In genomic region chr4:21685595-21686091, GRCm38 (mm10) we compare ENCODE assay signal across 12 mouse cellular contexts. TPM values are rescaled to one million over a fixed set of nuclear protein-coding genes. Genes with fewer than 3 reads are reported as not detected.
DNase-seq lines count a peak whose midpoint lies in the region; ATAC-seq and TF ChIP-seq lines count a peak whose summit lies in the region.
"Had no signal": no experiment of that assay in that cellular context is flagged by ENCODE, and none has a peak within 500 bp of the region (broad histone marks: within the 10 kb centered on the region; RNA-seq: fewer than 3 reads in every experiment).

Gene Prdm13 (minus strand): TSS chr4:21685963.

- H3K9me3 ChIP-seq in hindbrain, embryonic 14.5 days (ENCODE audit: control insufficient read depth, low read length) = no peaks in the 10 kb centered on the region
- H3K9me3 ChIP-seq in midbrain, embryonic 16.5 days (replicated peaks; ENCODE audit: control insufficient read depth, low read length, poor library complexity, severe bottlenecking) = no peaks in the 10 kb centered on the region

- TF ChIP-seq POLR2A in cerebellum, adult 2 months (IDR thresholded peaks at IDR 0.05; ENCODE audit: borderline replicate concordance, insufficient read depth, low read length) = no peak

- peak; percentile 33 for DNase-seq in ES-CJ7 (ENCODE audit: low read depth, low spot score)
- DNase-seq in embryo, embryonic 11 days = peak; percentile 76
- DNase-seq in hindbrain, embryonic 14.5 days (ENCODE audit: low spot score) = no peak
- no peak for DNase-seq in layer of hippocampus, adult 9-10 months (ENCODE audit: low spot score)
- no peak for DNase-seq in spleen, postnatal 36 days (ENCODE audit: low spot score in 2 of 2)
- DNase-seq in cerebellum, adult 2 months = no peak
- DNase-seq: adrenal gland, adult 8-10 months; cerebellum, adult 18-20 months had no signal

- ATAC-seq in hindbrain, embryonic 14.5 days (ENCODE audit: low FRiP score) = peak; percentile 57
- peak; percentile 41; the same call in 1 of the 2 replicates for ATAC-seq in midbrain, embryonic 16.5 days

- H3K4me3 ChIP-seq in hindbrain, embryonic 14.5 days (replicated peaks; ENCODE audit: low read length) = peak within 1 kb of the TSS; percentile 23
- no peak within 1 kb of the TSS for H3K4me3 ChIP-seq in midbrain, embryonic 16.5 days (ENCODE audit: low read depth, low read length)
- no peak within 1 kb of the TSS for H3K4me3 ChIP-seq in cerebellum, adult 2 months (replicated peaks; ENCODE audit: insufficient read depth, low read depth, low read length)
- H3K4me3 ChIP-seq: erythroblast, embryonic 14.5 days had no signal

- H3K4me2 ChIP-seq in hindbrain, embryonic 14.5 days (replicated peaks) = peak within 1 kb of the TSS; percentile 36
- H3K4me2 ChIP-seq in midbrain, embryonic 16.5 days (ENCODE audit: low read length) = no peak within 1 kb of the TSS

- no peaks in the 10 kb centered on the region for H3K36me3 ChIP-seq in hindbrain, embryonic 14.5 days (replicated peaks; ENCODE audit: control insufficient read depth, insufficient read depth)
- H3K36me3 ChIP-seq in midbrain, embryonic 16.5 days (ENCODE audit: control insufficient read depth, insufficient read depth, low read length) = no peaks in the 10 kb centered on the region

- no peak within 1 kb of the TSS for H3K27ac ChIP-seq in hindbrain, embryonic 14.5 days
- H3K27ac ChIP-seq in midbrain, embryonic 16.5 days (ENCODE audit: low read length) = no peak within 1 kb of the TSS
- no peak within 1 kb of the TSS for H3K27ac ChIP-seq in cerebellum, adult 2 months (ENCODE audit: insufficient read depth, low read length)
- H3K27ac ChIP-seq: liver, embryonic 14.5 days had no signal

- no peak for TF ChIP-seq CTCF in cerebellum, adult 2 months (IDR thresholded peaks at IDR 0.05; ENCODE audit: borderline replicate concordance, insufficient read depth, low read depth, low read length)

- H3K4me1 ChIP-seq in hindbrain, embryonic 14.5 days (replicated peaks; ENCODE audit: control insufficient read depth, insufficient read depth, low read length) = 0 out of 2 replicates have a peak, but pooled peaks cover 4% of the 10 kb centered on the region
- H3K4me1 ChIP-seq in midbrain, embryonic 16.5 days (ENCODE audit: control insufficient read depth, insufficient read depth, low read length) = peaks cover 7% of the 10 kb centered on the region
- no peaks in the 10 kb centered on the region for H3K4me1 ChIP-seq in cerebellum, adult 2 months (ENCODE audit: control insufficient read depth, insufficient read depth, low read length)

- peaks cover 93% of the 10 kb centered on the region for H3K27me3 ChIP-seq in hindbrain, embryonic 14.5 days (ENCODE audit: control insufficient read depth, insufficient read depth, low read length)
- H3K27me3 ChIP-seq in midbrain, embryonic 16.5 days (ENCODE audit: control insufficient read depth, insufficient read depth, low read depth, low read length) = peaks cover 62% of the 10 kb centered on the region
- H3K27me3 ChIP-seq in cerebellum, adult 2 months (ENCODE audit: control insufficient read depth, insufficient read depth, low read length) = peaks cover 21% of the 10 kb centered on the region; the same call in 1 of the 2 replicates
- H3K27me3 ChIP-seq: CH12.LX had no signal

- WGBS in hindbrain, embryonic 14.5 days = under 1% methylated on average over 38 of the region's 38 CpGs
- WGBS in midbrain, embryonic 16.5 days = under 1% methylated on average over 38 of the region's 38 CpGs
- 1% methylated on average over 38 of the region's 38 CpGs for WGBS in cerebellum, adult 2 months

- H3K9ac ChIP-seq in hindbrain, embryonic 14.5 days = no peak within 1 kb of the TSS
- no peak within 1 kb of the TSS for H3K9ac ChIP-seq in midbrain, embryonic 16.5 days (ENCODE audit: low read depth, low read length)
- H3K9ac ChIP-seq: liver, embryonic 14.5 days had no signal

RNA-seq across cellular contexts. Expression of gene Prdm13, which starts in this region (rescaled TPM):
- 0.40 and 0.64 TPM in 2 replicates for polyA plus RNA-seq in hindbrain, embryonic 14.5 days (2014; fragmentation: Nextera tagmentation; extraction: Ambion mirVana)
- 0.24 and 0.32 TPM in 2 replicates for polyA plus RNA-seq in midbrain, embryonic 16.5 days (2015; fragmentation: Nextera tagmentation; extraction: Ambion mirVana)
- not detected in 2 replicates for polyA plus RNA-seq in cerebellum, adult 2 months (2012; rRNA removed)
- polyA plus RNA-seq: erythroblast, embryonic 14.5 days; liver, embryonic 14.5 days had no signal

Comparison
In these comparisons a context has a peak if more than half of its experiments do, and no peak if none do; other contexts are left out.
1. Peak in ATAC-seq, H3K4me3 ChIP-seq and H3K4me2 ChIP-seq in hindbrain, embryonic 14.5 days; RNA of the gene not detected or under 1 TPM.
2. Peak in ATAC-seq in midbrain, embryonic 16.5 days; RNA of the gene not detected or under 1 TPM.
3. DNase-seq: peak in ES-CJ7 (single experiment) and embryo, embryonic 11 days (single experiment); none in hindbrain, embryonic 14.5 days (single experiment), layer of hippocampus, adult 9-10 months (single experiment), spleen, postnatal 36 days (0 of 2) and cerebellum, adult 2 months (0 of 2).